Mouse (Mus musculus) ES-E14 (cell line): ENCODE data around the gene Zfp609. TPM values are rescaled to one million over a fixed set of nuclear protein-coding genes. Genes with fewer than 3 reads are reported as not detected.

ENCODE experiments used
- DNase-seq: peaks from one replicate; pipeline ENCODE4 v3.0.0-alpha.2; 2013; ENCODE audit warnings: low read depth, low spot score
- H3K27ac ChIP-seq: 2 replicates; pipeline ENCODE4 v1.5.1; 2012; ENCODE audit warnings: low read depth, mild to moderate bottlenecking, low read length, moderate library complexity, mixed read lengths; ENCODE audit not compliant: poor library complexity, insufficient read depth, severe bottlenecking
- H3K36me3 ChIP-seq: 2 replicates; pipeline ENCODE4 v1.6.1; 2012; ENCODE audit warnings: mild to moderate bottlenecking, low read length, moderate library complexity, mixed read lengths; ENCODE audit not compliant: control insufficient read depth, poor library complexity, insufficient read depth, severe bottlenecking
- H3K4me1 ChIP-seq, 2 experiments: fragments of 150-350 bp in 1 of 2; sonication (generic) in 1 of 2; 2 replicates each; pipeline ENCODE4 v1.6.1; 2012; ENCODE audit warnings: low read length in 2 of 2, mild to moderate bottlenecking in 1 of 2, mixed read lengths in 1 of 2; ENCODE audit not compliant: control insufficient read depth in 2 of 2, insufficient read depth in 2 of 2, poor library complexity in 1 of 2
- H3K4me3 ChIP-seq, 2 experiments: fragments of 150-350 bp in 1 of 2; sonication (generic) in 1 of 2; 2 replicates each; pipeline ENCODE4 v1.5.1; 2012; ENCODE audit warnings: low read length in 2 of 2, low read depth in 1 of 2, mild to moderate bottlenecking in 1 of 2, mixed read lengths in 1 of 2; ENCODE audit not compliant: insufficient read depth in 1 of 2, poor library complexity in 1 of 2, severe bottlenecking in 1 of 2
- H3K9ac ChIP-seq: 2 replicates; pipeline ENCODE4 v1.6.1; 2012; ENCODE audit warnings: low read depth, mild to moderate bottlenecking, low read length, mixed read lengths; ENCODE audit not compliant: poor library complexity, insufficient read depth, severe bottlenecking
- H3K9me3 ChIP-seq: fragments of 150-350 bp; sonication (generic); 2 replicates; pipeline ENCODE4 v1.6.1; 2012; ENCODE audit warnings: low read depth, mild to moderate bottlenecking, low read length; ENCODE audit not compliant: control insufficient read depth, insufficient read depth
- CHD2 ChIP-seq: IDR thresholded peaks from 2 replicates; pipeline ENCODE4 v1.6.1; 2014; ENCODE audit warnings: mild to moderate bottlenecking, low read depth, low read length, inconsistent platforms
- HCFC1 ChIP-seq: IDR thresholded peaks from 2 replicates; pipeline ENCODE4 v1.6.1; 2012; ENCODE audit warnings: low read length, inconsistent platforms, borderline replicate concordance; ENCODE audit not compliant: insufficient read depth
- MAFK ChIP-seq: IDR thresholded peaks from 2 replicates; pipeline ENCODE4 v1.6.1; 2014; ENCODE audit warnings: mild to moderate bottlenecking, low read depth, low read length, inconsistent platforms; ENCODE audit not compliant: insufficient read depth
- ZC3H11A ChIP-seq: IDR thresholded peaks from 2 replicates; pipeline ENCODE4 v1.6.1; 2012; ENCODE audit warnings: low read depth, mild to moderate bottlenecking, inconsistent platforms, low read length, borderline replicate concordance
- ZNF384 ChIP-seq: IDR thresholded peaks from 2 replicates; pipeline ENCODE4 v1.6.1; 2012; ENCODE audit warnings: low read depth, low read length, inconsistent platforms
- in situ Hi-C, 2 experiments: fragments of 600-800 bp; cut with MboI; formaldehyde crosslinking; loops; one replicate each; pipeline ENCODE4 v1.15.1; 2025; ENCODE audit warnings: low sequenced_read_pairs in 2 of 2, inconsistent platforms in 1 of 2; ENCODE audit not compliant: unreplicated experiment in 2 of 2
- total RNA-seq: library from RNA; depleted of rRNA; stranded (reverse); fragments of 300-350 nt; gene quantifications from 2 replicates; pipeline ENCODE4 v1.2.3, GENCODE M21; 2012

The Zfp609 gene
- total RNA-seq, 1 experiment = 9.9 TPM

- TF ChIP-seq ZNF384 = no peak
- TF ChIP-seq MAFK = no peak
- TF ChIP-seq HCFC1 = no peak
- TF ChIP-seq CHD2 = no peak
- no peak for TF ChIP-seq ZC3H11A
- H3K27ac ChIP-seq = no peak overlapping the region
- H3K4me1 ChIP-seq = no peaks in the 10 kb centered on the region
- H3K36me3 ChIP-seq = no peaks in the 10 kb centered on the region
- no peak for DNase-seq
- no peak overlapping the region for H3K9ac ChIP-seq
- no peak overlapping the region for H3K4me3 ChIP-seq
- in situ Hi-C loops = no loop called here
- H3K9me3 ChIP-seq = no peaks in the 10 kb centered on the region
These were observed 81.9 kb downstream of the Zfp609 start for GRCm38 (mm10) chr9:65745456-65745855.

- TF ChIP-seq HCFC1 = no peak
- no peak for TF ChIP-seq ZNF384
- TF ChIP-seq MAFK = no peak
- TF ChIP-seq CHD2 = no peak
- TF ChIP-seq ZC3H11A = no peak
- in situ Hi-C loops = no loop called here
- Histone ChIP-seq H3K4me3 (no peak overlapping the region), H3K9me3 (no peaks in the 10 kb centered on the region), H3K27ac (no peak overlapping the region), H3K4me1 (no peaks in the 10 kb centered on the region), H3K9ac (no peak overlapping the region), H3K36me3 (no peaks in the 10 kb centered on the region)
- DNase-seq = no peak
These were observed 82.9 kb downstream of the Zfp609 start for GRCm38 (mm10) chr9:65744171-65745082.

GRCm38 (mm10) chr9:65743809-65744170 lies 83.6 kb downstream of the Zfp609 start:
- Histone ChIP-seq H3K27ac (no peak overlapping the region), H3K4me1 (no peaks in the 10 kb centered on the region), H3K36me3 (no peaks in the 10 kb centered on the region), H3K9me3 (no peaks in the 10 kb centered on the region), H3K4me3 (no peak overlapping the region), H3K9ac (no peak overlapping the region)
- DNase-seq = no peak
- TF ChIP-seq ZC3H11A = no peak
- TF ChIP-seq MAFK = no peak
- no peak for TF ChIP-seq HCFC1
- no peak for TF ChIP-seq ZNF384
- TF ChIP-seq CHD2 = no peak
- in situ Hi-C loops = no loop called here

DNA sequence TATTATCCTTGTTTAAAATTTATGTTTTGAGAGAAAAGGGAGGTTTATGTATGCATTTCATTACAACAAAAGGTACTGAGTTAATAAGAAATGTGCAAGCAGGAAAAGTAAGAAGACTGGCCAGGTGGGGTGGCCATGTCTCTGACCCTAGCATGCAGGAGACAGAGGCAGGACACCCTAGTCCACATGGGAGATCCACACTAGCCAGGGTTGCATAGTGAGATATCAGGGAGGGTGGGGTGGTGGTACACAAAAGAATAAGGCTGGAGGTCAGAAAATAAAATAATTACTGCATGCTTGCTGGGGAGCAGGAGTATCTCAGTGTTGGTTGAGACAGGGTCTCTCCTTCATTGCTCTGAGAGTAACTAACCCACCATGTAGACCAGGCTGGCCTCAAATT lies 84.0 kb downstream of the Zfp609 start:
- DNase-seq = no peak
- H3K9ac ChIP-seq = no peak overlapping the region
- H3K36me3 ChIP-seq = no peaks in the 10 kb centered on the region
- H3K4me3 ChIP-seq = no peak overlapping the region
- no peaks in the 10 kb centered on the region for H3K4me1 ChIP-seq
- TF ChIP-seq ZNF384 = no peak
- no peak for TF ChIP-seq ZC3H11A
- no peak for TF ChIP-seq MAFK
- no peak for TF ChIP-seq CHD2
- no peak for TF ChIP-seq HCFC1
- H3K9me3 ChIP-seq = no peaks in the 10 kb centered on the region
- in situ Hi-C loops = no loop called here
- no peak overlapping the region for H3K27ac ChIP-seq

DNA sequence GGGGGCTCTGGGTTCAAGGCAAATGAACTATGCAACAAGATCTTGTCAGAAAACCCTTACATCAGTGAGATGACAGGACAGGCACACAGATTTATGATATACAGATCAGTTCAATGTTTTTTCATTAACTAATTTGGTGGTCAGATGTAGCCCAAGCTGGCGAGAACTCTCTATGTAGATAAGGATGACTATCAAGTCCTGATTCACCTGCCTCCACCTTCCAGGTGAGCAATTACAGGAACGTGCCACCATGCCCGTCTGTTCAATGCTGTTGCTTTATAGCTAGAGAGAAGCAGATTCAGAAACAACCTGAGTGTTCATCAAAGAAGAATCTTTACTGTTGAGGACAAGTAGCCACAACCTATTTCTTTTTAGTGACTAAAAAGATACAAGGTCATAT lies 84.6 kb downstream of the Zfp609 start:
- no peaks in the 10 kb centered on the region for H3K36me3 ChIP-seq
- in situ Hi-C loops = no loop called here
- H3K4me3 ChIP-seq = no peak overlapping the region
- TF ChIP-seq MAFK (no peak), CHD2 (no peak), ZC3H11A (no peak), HCFC1 (no peak), ZNF384 (no peak)
- no peak for DNase-seq
- H3K9ac ChIP-seq = no peak overlapping the region
- H3K4me1 ChIP-seq = no peaks in the 10 kb centered on the region
- no peak overlapping the region for H3K27ac ChIP-seq
- H3K9me3 ChIP-seq = no peaks in the 10 kb centered on the region
